Mouse (Mus musculus): ENCODE results near the gene Ralbp1. TPM values are rescaled to one million over a fixed set of nuclear protein-coding genes. Genes with fewer than 3 reads are reported as not detected.

Gene Ralbp1
- polyA plus RNA-seq, 1 experiment, result 21.9 TPM

- TF ChIP-seq MYOD1 (IDR thresholded peaks at IDR 0.05; ENCODE audit: control insufficient read depth, insufficient read length, low read depth) (no peak), CTCF (IDR thresholded peaks at IDR 0.05; ENCODE audit: control insufficient read depth, insufficient read depth, insufficient read length) (no peak), MAX (IDR thresholded peaks at IDR 0.05) (no peak)
- peaks cover 36% of the 10 kb centered on the region for H3K36me3 ChIP-seq (ENCODE audit: control insufficient read depth, insufficient read depth)
- no peak overlapping the region for H3K4me3 ChIP-seq (ENCODE audit: insufficient read depth, poor library complexity, severe bottlenecking)
- H3ac ChIP-seq (ENCODE audit: control insufficient read depth, insufficient read length, low read depth), result no peak overlapping the region
- no peaks in the 10 kb centered on the region for H3K79me3 ChIP-seq (ENCODE audit: low read depth)
- no peaks in the 10 kb centered on the region for H3K79me2 ChIP-seq (ENCODE audit: control insufficient read depth, insufficient read depth)
- H3K27me3 ChIP-seq (ENCODE audit: control insufficient read depth, insufficient read depth, insufficient read length), result no peaks in the 10 kb centered on the region
Measured at GRCm38 (mm10) chr17:65847694-65848449, 37.7 kb downstream of the Ralbp1 start.

DNA sequence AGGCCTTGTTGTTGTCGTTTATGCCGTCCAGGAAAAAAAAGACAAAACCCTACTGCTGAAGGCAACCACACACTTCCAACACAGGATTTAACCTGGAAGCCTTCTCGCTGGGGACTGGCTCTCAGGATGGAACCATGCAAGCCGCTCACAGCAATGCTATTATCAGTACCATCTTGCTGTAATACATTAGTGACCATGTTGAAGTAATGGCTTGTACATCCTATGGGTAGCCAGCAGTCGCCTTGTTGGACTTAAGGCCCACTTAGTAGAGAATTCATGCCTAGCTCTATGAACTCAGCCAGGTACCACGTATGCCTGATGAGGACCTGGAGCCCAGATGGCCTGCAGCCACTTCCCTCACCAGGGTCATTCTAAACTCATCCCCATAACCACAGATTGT is 40.2 kb downstream of the Ralbp1 start:
- no peak for TF ChIP-seq USF1 (IDR thresholded peaks at IDR 0.05; ENCODE audit: low read depth)
- no peak for TF ChIP-seq FOSL1 (IDR thresholded peaks at IDR 0.05; ENCODE audit: insufficient read depth, low read length, poor library complexity, severe bottlenecking)
- no peak for TF ChIP-seq CTCF (IDR thresholded peaks at IDR 0.05; ENCODE audit: control insufficient read depth, insufficient read depth, insufficient read length)
- TF ChIP-seq CEBPB (IDR thresholded peaks at IDR 0.05; ENCODE audit: low read depth), result no peak
- no peak for TF ChIP-seq MYOG (IDR thresholded peaks at IDR 0.05; ENCODE audit: control insufficient read depth, extremely low read depth, insufficient read length)
- no peak for TF ChIP-seq MYOD1 (IDR thresholded peaks at IDR 0.05; ENCODE audit: control insufficient read depth, insufficient read length, low read depth)
- no peak for TF ChIP-seq MAX (IDR thresholded peaks at IDR 0.05)
- H3K36me3 ChIP-seq (ENCODE audit: control insufficient read depth, insufficient read depth), result peaks cover 49% of the 10 kb centered on the region

DNA sequence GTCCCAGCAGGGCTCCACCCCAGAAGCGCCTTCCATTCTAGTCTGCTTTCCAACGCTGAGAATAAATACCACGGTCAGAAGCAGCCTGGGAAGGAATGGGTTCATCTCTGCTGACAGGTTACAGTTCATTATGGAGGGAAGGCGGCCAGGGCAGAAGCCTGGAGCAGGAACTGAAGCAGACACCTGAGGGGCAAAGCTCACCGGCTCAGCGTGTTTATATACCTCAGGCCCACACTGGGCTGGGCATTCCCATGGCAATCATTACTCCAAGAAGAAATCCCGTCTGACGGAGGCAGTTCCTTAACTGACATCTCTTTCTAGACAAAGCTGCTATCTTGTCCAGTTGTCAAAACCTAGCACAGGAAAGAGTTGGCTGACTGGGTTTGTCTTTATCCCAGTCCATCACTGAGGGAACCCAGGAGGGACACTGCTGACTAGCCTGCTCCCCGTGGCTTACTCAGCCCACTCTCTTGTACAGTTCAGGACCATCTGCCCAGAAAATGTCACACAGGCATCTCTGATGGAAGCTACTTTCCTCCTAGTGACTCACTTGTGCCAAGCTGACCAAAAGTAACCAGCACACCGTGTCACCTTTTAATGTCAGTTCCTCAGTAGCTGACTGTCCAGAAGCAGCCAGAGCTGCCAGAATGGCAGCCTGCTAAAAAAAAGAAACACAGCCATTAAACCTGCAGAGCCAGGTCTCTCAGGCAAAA is 42.8 kb downstream of the Ralbp1 start:
- H3K27me3 ChIP-seq (ENCODE audit: control insufficient read depth, insufficient read depth, insufficient read length), result no peaks in the 10 kb centered on the region

More for the DNA sequence above, 40.2 kb downstream of the Ralbp1 start:
- no peaks in the 10 kb centered on the region for H3K27me3 ChIP-seq (ENCODE audit: control insufficient read depth, insufficient read depth, insufficient read length)
- H3K79me3 ChIP-seq (ENCODE audit: low read depth), result no peaks in the 10 kb centered on the region
- no peak overlapping the region for H3K4me3 ChIP-seq (ENCODE audit: insufficient read depth, poor library complexity, severe bottlenecking)
- H3ac ChIP-seq (ENCODE audit: control insufficient read depth, insufficient read length, low read depth), result no peak overlapping the region
- no peaks in the 10 kb centered on the region for H3K79me2 ChIP-seq (ENCODE audit: control insufficient read depth, insufficient read depth)

GRCm38 (mm10) chr17:65839541-65840256 is 45.9 kb downstream of the Ralbp1 start:
- Histone ChIP-seq H3K27me3 (ENCODE audit: control insufficient read depth, insufficient read depth, insufficient read length) (no peaks in the 10 kb centered on the region), H3ac (ENCODE audit: control insufficient read depth, insufficient read length, low read depth) (no peak overlapping the region), H3K79me3 (ENCODE audit: low read depth) (no peaks in the 10 kb centered on the region), H3K79me2 (ENCODE audit: control insufficient read depth, insufficient read depth) (no peaks in the 10 kb centered on the region), H3K4me3 (ENCODE audit: insufficient read depth, poor library complexity, severe bottlenecking) (no peak overlapping the region), H3K36me3 (ENCODE audit: control insufficient read depth, insufficient read depth) (peaks cover 88% of the 10 kb centered on the region)
- no peak for TF ChIP-seq MAX (IDR thresholded peaks at IDR 0.05)
- no peak for TF ChIP-seq USF1 (IDR thresholded peaks at IDR 0.05; ENCODE audit: low read depth)
- no peak for TF ChIP-seq MYOG (IDR thresholded peaks at IDR 0.05; ENCODE audit: control insufficient read depth, extremely low read depth, insufficient read length)
- no peak for TF ChIP-seq CEBPB (IDR thresholded peaks at IDR 0.05; ENCODE audit: low read depth)
- no peak for TF ChIP-seq CTCF (IDR thresholded peaks at IDR 0.05; ENCODE audit: control insufficient read depth, insufficient read depth, insufficient read length)
- TF ChIP-seq MYOD1 (IDR thresholded peaks at IDR 0.05; ENCODE audit: control insufficient read depth, insufficient read length, low read depth), result no peak

More for the DNA sequence above, 42.8 kb downstream of the Ralbp1 start:
- no peak for TF ChIP-seq FOSL1 (IDR thresholded peaks at IDR 0.05; ENCODE audit: insufficient read depth, low read length, poor library complexity, severe bottlenecking)
- TF ChIP-seq MYOG (IDR thresholded peaks at IDR 0.05; ENCODE audit: control insufficient read depth, extremely low read depth, insufficient read length), result no peak
- TF ChIP-seq CTCF (IDR thresholded peaks at IDR 0.05; ENCODE audit: control insufficient read depth, insufficient read depth, insufficient read length), result no peak
- no peak for TF ChIP-seq MAX (IDR thresholded peaks at IDR 0.05)
- TF ChIP-seq MYOD1 (IDR thresholded peaks at IDR 0.05; ENCODE audit: control insufficient read depth, insufficient read length, low read depth), result no peak
- no peak for TF ChIP-seq CEBPB (IDR thresholded peaks at IDR 0.05; ENCODE audit: low read depth)
- TF ChIP-seq USF1 (IDR thresholded peaks at IDR 0.05; ENCODE audit: low read depth), result no peak
- Histone ChIP-seq H3K4me3 (ENCODE audit: insufficient read depth, poor library complexity, severe bottlenecking) (no peak overlapping the region), H3K79me2 (ENCODE audit: control insufficient read depth, insufficient read depth) (no peaks in the 10 kb centered on the region), H3K36me3 (ENCODE audit: control insufficient read depth, insufficient read depth) (peaks cover 67% of the 10 kb centered on the region), H3ac (ENCODE audit: control insufficient read depth, insufficient read length, low read depth) (no peak overlapping the region), H3K79me3 (ENCODE audit: low read depth) (no peaks in the 10 kb centered on the region)

DNA sequence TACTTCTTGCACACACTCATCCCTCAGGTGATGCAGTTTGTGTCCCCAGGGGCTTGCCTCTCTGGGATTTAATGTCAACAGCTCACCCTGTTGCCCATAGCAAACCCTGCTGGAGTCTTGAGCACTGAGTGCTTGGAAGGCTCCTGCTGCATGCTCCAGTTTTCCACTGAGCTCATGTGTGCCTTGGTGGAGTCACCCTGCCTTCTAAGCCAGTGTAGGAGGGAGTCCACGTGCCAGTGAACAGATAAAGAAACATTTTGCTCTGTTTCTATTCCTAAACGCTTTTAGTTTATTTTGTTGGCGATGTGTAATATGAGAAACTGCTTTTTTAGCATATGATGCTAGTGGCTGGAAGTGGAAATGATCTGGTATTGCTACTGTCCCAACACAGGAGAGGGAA is 48.9 kb downstream of the Ralbp1 start:
- H3K27me3 ChIP-seq (ENCODE audit: control insufficient read depth, insufficient read depth, insufficient read length), result no peaks in the 10 kb centered on the region
- peaks cover 96% of the 10 kb centered on the region for H3K36me3 ChIP-seq (ENCODE audit: control insufficient read depth, insufficient read depth)
- TF ChIP-seq USF1 (IDR thresholded peaks at IDR 0.05; ENCODE audit: low read depth) (no peak), MYOD1 (IDR thresholded peaks at IDR 0.05; ENCODE audit: control insufficient read depth, insufficient read length, low read depth) (no peak), MAX (IDR thresholded peaks at IDR 0.05) (no peak), FOSL1 (IDR thresholded peaks at IDR 0.05; ENCODE audit: insufficient read depth, low read length, poor library complexity, severe bottlenecking) (no peak), CTCF (IDR thresholded peaks at IDR 0.05; ENCODE audit: control insufficient read depth, insufficient read depth, insufficient read length) (no peak), CEBPB (IDR thresholded peaks at IDR 0.05; ENCODE audit: low read depth) (no peak), MYOG (IDR thresholded peaks at IDR 0.05; ENCODE audit: control insufficient read depth, extremely low read depth, insufficient read length) (no peak)
- H3K79me2 ChIP-seq (ENCODE audit: control insufficient read depth, insufficient read depth), result no peaks in the 10 kb centered on the region
- H3K79me3 ChIP-seq (ENCODE audit: low read depth), result no peaks in the 10 kb centered on the region
- no peak overlapping the region for H3ac ChIP-seq (ENCODE audit: control insufficient read depth, insufficient read length, low read depth)
- no peak overlapping the region for H3K4me3 ChIP-seq (ENCODE audit: insufficient read depth, poor library complexity, severe bottlenecking)
